Mouse (Mus musculus): ENCODE data around the gene Pigr. TPM values are rescaled to one million over a fixed set of nuclear protein-coding genes. Genes with fewer than 3 reads are reported as not detected.
A peak's percentile ranks its signal among the peaks of the same experiment; 100 is the strongest.

Pigr gene
- polyA plus RNA-seq, 1 experiment = 3.0 TPM

DNA sequence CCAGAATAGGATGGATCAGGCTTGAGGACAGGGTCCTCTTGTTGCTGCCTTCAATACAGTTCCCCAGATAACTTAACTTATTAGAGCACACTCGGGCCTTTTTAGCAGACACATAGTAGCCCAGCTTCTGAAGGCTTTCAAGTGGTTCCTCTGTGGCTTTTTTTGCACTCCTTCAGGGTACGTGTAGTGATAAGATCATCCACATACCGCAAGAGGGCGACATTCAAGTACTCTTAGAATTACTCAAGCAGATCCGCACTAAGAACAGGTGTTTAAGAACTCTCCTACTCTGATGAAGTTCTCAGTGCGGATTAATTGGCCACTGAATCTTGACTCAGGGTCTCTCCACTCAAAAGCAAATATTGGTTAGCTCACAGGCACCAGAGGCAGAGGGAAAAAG, 11.8 kb downstream of the Pigr start:
- no peaks in the 10 kb centered on the region for H3K4me1 ChIP-seq (replicated peaks; ENCODE audit: control insufficient read depth, insufficient read depth, low read length)
- no peak overlapping the region for H3K4me3 ChIP-seq (ENCODE audit: control insufficient read depth, insufficient read depth, low read length)
- 4% methylated on average over 6 of the region's 6 CpGs for WGBS
- H3K27ac ChIP-seq (ENCODE audit: control insufficient read depth, insufficient read depth, low read length) = no peak overlapping the region
- no peaks in the 10 kb centered on the region for H3K36me3 ChIP-seq (ENCODE audit: control insufficient read depth, insufficient read depth, low read length)
- TF ChIP-seq POLR2A (IDR thresholded peaks at IDR 0.05; ENCODE audit: control insufficient read depth, extremely low read depth, insufficient read depth, low read length, poor library complexity) (no peak), CTCF (IDR thresholded peaks at IDR 0.05; ENCODE audit: borderline replicate concordance, control insufficient read depth, extremely low read depth, insufficient read depth, low read length, poor library complexity) (no peak)
- DNase-seq = peak; percentile 66
- H3K27me3 ChIP-seq (ENCODE audit: control insufficient read depth, insufficient read depth, low read length) = no peaks in the 10 kb centered on the region

GRCm38 (mm10) chr1:130840599-130841379, 14.3 kb downstream of the Pigr start:
- TF ChIP-seq CTCF (IDR thresholded peaks at IDR 0.05; ENCODE audit: borderline replicate concordance, control insufficient read depth, extremely low read depth, insufficient read depth, low read length, poor library complexity) (no peak), POLR2A (IDR thresholded peaks at IDR 0.05; ENCODE audit: control insufficient read depth, extremely low read depth, insufficient read depth, low read length, poor library complexity) (no peak)

DNA sequence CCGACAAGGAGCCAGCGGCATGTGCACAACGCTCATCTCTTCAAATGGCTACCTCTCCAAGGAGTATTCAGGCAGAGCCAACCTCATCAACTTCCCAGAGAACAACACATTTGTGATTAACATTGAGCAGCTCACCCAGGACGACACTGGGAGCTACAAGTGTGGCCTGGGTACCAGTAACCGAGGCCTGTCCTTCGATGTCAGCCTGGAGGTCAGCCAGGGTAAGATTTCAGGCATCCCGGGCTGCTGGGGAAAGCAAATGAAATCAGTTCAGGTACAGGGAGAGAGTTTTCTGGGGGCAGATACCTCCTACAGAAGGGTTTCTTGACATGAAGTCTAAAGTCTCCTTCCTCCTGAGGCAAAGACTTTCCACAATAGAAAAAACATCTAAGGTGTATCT, 15.1 kb downstream of the Pigr start:
- Histone ChIP-seq H3K4me1 (replicated peaks; ENCODE audit: control insufficient read depth, insufficient read depth, low read length) (no peaks in the 10 kb centered on the region), H3K27me3 (ENCODE audit: control insufficient read depth, insufficient read depth, low read length) (no peaks in the 10 kb centered on the region), H3K27ac (ENCODE audit: control insufficient read depth, insufficient read depth, low read length) (no peak overlapping the region), H3K36me3 (ENCODE audit: control insufficient read depth, insufficient read depth, low read length) (no peaks in the 10 kb centered on the region), H3K4me3 (ENCODE audit: control insufficient read depth, insufficient read depth, low read length) (no peak overlapping the region)
- 95% methylated on average over 7 of the region's 7 CpGs for WGBS
- DNase-seq = no peak
- TF ChIP-seq POLR2A (IDR thresholded peaks at IDR 0.05; ENCODE audit: control insufficient read depth, extremely low read depth, insufficient read depth, low read length, poor library complexity) (no peak), CTCF (IDR thresholded peaks at IDR 0.05; ENCODE audit: borderline replicate concordance, control insufficient read depth, extremely low read depth, insufficient read depth, low read length, poor library complexity) (no peak)

More at GRCm38 (mm10) chr1:130840599-130841379, 14.3 kb downstream of the Pigr start:
- Histone ChIP-seq H3K36me3 (ENCODE audit: control insufficient read depth, insufficient read depth, low read length) (no peaks in the 10 kb centered on the region), H3K4me1 (replicated peaks; ENCODE audit: control insufficient read depth, insufficient read depth, low read length) (no peaks in the 10 kb centered on the region), H3K27ac (ENCODE audit: control insufficient read depth, insufficient read depth, low read length) (no peak overlapping the region), H3K27me3 (ENCODE audit: control insufficient read depth, insufficient read depth, low read length) (no peaks in the 10 kb centered on the region), H3K4me3 (ENCODE audit: control insufficient read depth, insufficient read depth, low read length) (no peak overlapping the region)
- DNase-seq = no peak
- WGBS = 87% methylated on average over 8 of the region's 8 CpGs

GRCm38 (mm10) chr1:130844516-130844915, 18.0 kb downstream of the Pigr start:
- Histone ChIP-seq H3K4me1 (replicated peaks; ENCODE audit: control insufficient read depth, insufficient read depth, low read length) (no peaks in the 10 kb centered on the region), H3K4me3 (ENCODE audit: control insufficient read depth, insufficient read depth, low read length) (no peak overlapping the region), H3K27ac (ENCODE audit: control insufficient read depth, insufficient read depth, low read length) (no peak overlapping the region), H3K36me3 (ENCODE audit: control insufficient read depth, insufficient read depth, low read length) (no peaks in the 10 kb centered on the region), H3K27me3 (ENCODE audit: control insufficient read depth, insufficient read depth, low read length) (no peaks in the 10 kb centered on the region)
- no peak for DNase-seq
- WGBS = 95% methylated on average over 7 of the region's 7 CpGs
- TF ChIP-seq POLR2A (IDR thresholded peaks at IDR 0.05; ENCODE audit: control insufficient read depth, extremely low read depth, insufficient read depth, low read length, poor library complexity) = no peak
- no peak for TF ChIP-seq CTCF (IDR thresholded peaks at IDR 0.05; ENCODE audit: borderline replicate concordance, control insufficient read depth, extremely low read depth, insufficient read depth, low read length, poor library complexity)

DNA sequence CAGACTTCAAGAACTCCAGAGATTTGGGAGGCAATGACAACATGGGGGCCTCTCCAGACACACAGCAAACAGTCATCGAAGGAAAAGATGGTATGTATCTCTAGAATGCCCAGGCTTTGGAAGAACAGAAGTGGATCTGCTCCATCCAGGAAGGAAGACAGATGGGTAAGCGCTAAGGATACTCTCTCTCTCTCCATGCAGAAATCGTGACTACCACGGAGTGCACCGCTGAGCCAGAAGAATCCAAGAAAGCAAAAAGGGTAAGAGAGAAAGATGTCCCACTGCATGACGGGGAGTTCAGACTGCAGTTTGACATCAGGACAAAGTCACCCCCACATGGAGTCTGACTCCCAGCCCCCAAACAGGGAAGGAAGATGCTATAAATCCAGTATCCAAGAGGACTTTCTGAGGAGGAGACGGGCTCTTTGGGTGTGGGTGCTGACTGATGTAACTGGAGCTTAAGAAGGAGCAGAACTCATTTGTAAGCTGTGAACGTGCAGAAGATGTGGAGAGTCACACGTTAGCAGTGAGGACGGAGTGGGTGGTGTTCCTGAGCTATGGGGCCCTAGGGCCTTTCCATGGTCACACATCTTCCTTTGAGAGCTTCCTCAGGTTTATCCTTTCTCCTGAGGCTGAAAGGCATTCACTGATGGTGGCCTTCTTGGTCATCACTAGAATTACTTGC, 23.2 kb downstream of the Pigr start:
- no peak overlapping the region for H3K27ac ChIP-seq (ENCODE audit: control insufficient read depth, insufficient read depth, low read length)
- 96% methylated on average over 10 of the region's 10 CpGs for WGBS

DNA sequence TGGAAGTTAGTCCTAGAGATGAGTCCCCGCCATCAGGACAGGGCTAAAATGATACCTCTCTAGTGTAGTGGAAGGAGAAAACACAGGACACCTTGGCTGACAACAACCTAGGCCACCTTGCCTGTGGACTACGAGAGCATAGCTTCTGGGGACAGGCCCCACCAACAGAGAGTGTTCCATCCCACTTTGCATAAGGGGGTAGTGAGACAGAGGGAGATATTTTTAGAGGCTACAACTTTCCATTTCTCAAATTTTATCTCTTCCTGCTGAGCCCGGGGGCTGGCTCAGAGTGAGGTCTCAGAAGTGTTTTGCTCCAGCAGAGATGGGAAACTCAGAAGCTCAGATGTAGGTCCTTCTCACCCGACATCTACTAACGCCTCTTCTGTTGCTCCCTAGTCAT, 23.9 kb downstream of the Pigr start:
- Histone ChIP-seq H3K4me1 (replicated peaks; ENCODE audit: control insufficient read depth, insufficient read depth, low read length) (no peaks in the 10 kb centered on the region), H3K27me3 (ENCODE audit: control insufficient read depth, insufficient read depth, low read length) (no peaks in the 10 kb centered on the region; the same call in 1 of the 2 replicates), H3K27ac (ENCODE audit: control insufficient read depth, insufficient read depth, low read length) (peak overlapping the region; percentile 29; the same call in 1 of the 2 replicates), H3K4me3 (ENCODE audit: control insufficient read depth, insufficient read depth, low read length) (no peak overlapping the region), H3K36me3 (ENCODE audit: control insufficient read depth, insufficient read depth, low read length) (no peaks in the 10 kb centered on the region)
- no peak for TF ChIP-seq CTCF (IDR thresholded peaks at IDR 0.05; ENCODE audit: borderline replicate concordance, control insufficient read depth, extremely low read depth, insufficient read depth, low read length, poor library complexity)
- TF ChIP-seq POLR2A (IDR thresholded peaks at IDR 0.05; ENCODE audit: control insufficient read depth, extremely low read depth, insufficient read depth, low read length, poor library complexity) = no peak
- 67% methylated on average over 5 of the region's 5 CpGs for WGBS
- no peak for DNase-seq

More for the DNA sequence above, 23.2 kb downstream of the Pigr start:
- Histone ChIP-seq H3K36me3 (ENCODE audit: control insufficient read depth, insufficient read depth, low read length) (no peaks in the 10 kb centered on the region), H3K27me3 (ENCODE audit: control insufficient read depth, insufficient read depth, low read length) (no peaks in the 10 kb centered on the region; the same call in 1 of the 2 replicates), H3K4me1 (replicated peaks; ENCODE audit: control insufficient read depth, insufficient read depth, low read length) (no peaks in the 10 kb centered on the region), H3K4me3 (ENCODE audit: control insufficient read depth, insufficient read depth, low read length) (no peak overlapping the region)
- no peak for TF ChIP-seq CTCF (IDR thresholded peaks at IDR 0.05; ENCODE audit: borderline replicate concordance, control insufficient read depth, extremely low read depth, insufficient read depth, low read length, poor library complexity)
- no peak for TF ChIP-seq POLR2A (IDR thresholded peaks at IDR 0.05; ENCODE audit: control insufficient read depth, extremely low read depth, insufficient read depth, low read length, poor library complexity)
- no peak for DNase-seq

All from thymus, adult 2 months (tissue).